Mouse (Mus musculus): ENCODE measurements around the gene Gm9844.

DNA sequence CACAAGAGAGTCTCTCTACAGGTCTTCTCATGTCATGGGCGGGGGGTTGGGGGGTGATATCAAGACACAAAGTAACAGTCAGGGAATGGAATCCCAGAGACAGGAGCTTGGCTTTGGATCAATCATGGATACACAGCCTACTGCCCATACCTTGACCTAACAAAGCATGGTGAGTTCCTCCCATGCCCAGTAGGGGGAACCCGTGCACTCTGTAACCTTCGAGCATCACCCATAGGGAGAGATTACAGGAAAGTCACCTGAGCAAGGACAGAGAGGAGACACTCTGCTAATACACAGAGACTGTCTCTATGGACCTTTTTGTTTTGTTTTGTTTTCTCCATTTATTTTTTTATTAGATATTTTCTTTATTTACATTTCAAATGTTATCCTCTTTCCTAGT lies 44.5 kb upstream of the Gm9844 start:
- TF ChIP-seq POLR2A (IDR thresholded peaks at IDR 0.05; ENCODE audit: borderline replicate concordance, insufficient read depth, low read length), result no peak
- TF ChIP-seq CTCF (IDR thresholded peaks at IDR 0.05; ENCODE audit: borderline replicate concordance, insufficient read depth, low read depth, low read length), result peak; percentile 97

Measured in cerebellum, adult 2 months (tissue).